Mouse (Mus musculus): ENCODE measurements around the gene Lpar1. TPM values are rescaled to one million over a fixed set of nuclear protein-coding genes. Genes with fewer than 3 reads are reported as not detected.

Gene Lpar1
- polyA plus RNA-seq, 1 experiment, result 34.9 TPM

DNA sequence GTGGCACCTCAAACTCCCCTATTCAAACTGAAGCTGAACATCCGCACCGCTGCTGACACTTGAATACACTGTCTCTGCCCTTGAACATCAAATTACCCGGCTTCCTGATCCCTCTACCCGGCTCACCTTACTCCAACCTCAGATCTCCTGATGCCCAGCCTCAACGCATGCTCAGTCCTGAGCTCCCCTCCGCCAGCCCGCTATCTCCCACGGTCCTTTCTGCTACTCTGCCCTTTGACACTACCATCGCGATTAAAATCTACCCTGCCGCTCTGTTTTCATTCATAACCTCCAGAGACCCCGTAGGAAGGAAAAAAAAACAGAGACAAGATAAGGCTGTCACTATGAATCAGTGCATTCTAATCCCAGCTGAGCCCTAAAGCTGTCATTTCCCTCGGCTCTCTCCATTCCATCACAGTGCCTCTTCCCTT lies 19.5 kb downstream of the Lpar1 start:
- Histone ChIP-seq H3K27ac (ENCODE audit: insufficient read depth, low read length) (no peak overlapping the region), H3K4me1 (ENCODE audit: control insufficient read depth, insufficient read depth, low read length) (no peaks in the 10 kb centered on the region), H3K4me3 (ENCODE audit: insufficient read depth, low read length) (no peak overlapping the region)
- TF ChIP-seq CTCF (IDR thresholded peaks at IDR 0.05; ENCODE audit: extremely low read depth, insufficient read depth, low read length), result no peak
- TF ChIP-seq POLR2A (IDR thresholded peaks at IDR 0.05; ENCODE audit: extremely low read depth, insufficient read depth, low read length), result no peak

DNA sequence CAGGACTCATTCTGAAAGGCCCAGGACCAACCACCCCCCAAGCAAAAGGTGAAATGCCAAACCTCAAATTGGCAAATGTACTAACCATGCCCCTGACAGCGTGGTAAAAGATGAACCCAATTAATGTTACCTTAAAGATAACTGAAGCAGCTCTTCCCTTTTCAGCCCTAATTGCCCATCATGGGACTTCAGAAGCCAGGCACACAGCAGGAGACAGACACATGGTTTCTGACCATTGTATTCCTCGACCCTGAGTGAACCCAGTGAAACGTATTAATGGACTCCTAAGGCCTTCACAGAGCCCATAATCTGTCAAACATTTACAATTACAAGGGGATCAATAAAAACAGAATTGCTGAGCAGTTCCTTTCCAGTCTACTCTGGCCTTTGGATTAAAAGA lies 20.2 kb downstream of the Lpar1 start:
- TF ChIP-seq POLR2A (IDR thresholded peaks at IDR 0.05; ENCODE audit: extremely low read depth, insufficient read depth, low read length) (no peak), CTCF (IDR thresholded peaks at IDR 0.05; ENCODE audit: extremely low read depth, insufficient read depth, low read length) (no peak)
- Histone ChIP-seq H3K4me1 (ENCODE audit: control insufficient read depth, insufficient read depth, low read length) (no peaks in the 10 kb centered on the region), H3K4me3 (ENCODE audit: insufficient read depth, low read length) (no peak overlapping the region), H3K27ac (ENCODE audit: insufficient read depth, low read length) (no peak overlapping the region)

DNA sequence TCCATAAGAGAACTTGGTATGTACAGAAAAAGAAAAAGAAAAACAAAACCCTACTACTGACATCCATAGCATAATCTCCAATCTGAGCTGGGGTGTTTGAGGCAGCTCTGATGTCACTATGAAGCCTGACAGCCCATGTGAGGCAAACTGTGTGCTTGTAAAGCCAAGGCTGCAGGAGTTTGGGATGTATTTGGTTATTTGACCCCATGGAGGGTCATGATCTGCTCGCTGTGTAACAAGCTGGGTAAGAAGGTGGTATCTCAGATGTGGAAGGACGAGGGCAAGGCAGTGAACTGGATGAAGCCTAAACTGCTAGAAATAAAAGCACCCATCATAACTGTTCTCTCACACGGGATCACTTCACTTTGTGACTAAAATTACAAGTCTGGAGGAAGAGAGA lies 21.4 kb downstream of the Lpar1 start:
- no peaks in the 10 kb centered on the region for H3K4me1 ChIP-seq (ENCODE audit: control insufficient read depth, insufficient read depth, low read length)
- H3K27ac ChIP-seq (ENCODE audit: insufficient read depth, low read length), result no peak overlapping the region
- TF ChIP-seq CTCF (IDR thresholded peaks at IDR 0.05; ENCODE audit: extremely low read depth, insufficient read depth, low read length) (no peak), POLR2A (IDR thresholded peaks at IDR 0.05; ENCODE audit: extremely low read depth, insufficient read depth, low read length) (no peak)
- H3K4me3 ChIP-seq (ENCODE audit: insufficient read depth, low read length), result no peak overlapping the region

DNA sequence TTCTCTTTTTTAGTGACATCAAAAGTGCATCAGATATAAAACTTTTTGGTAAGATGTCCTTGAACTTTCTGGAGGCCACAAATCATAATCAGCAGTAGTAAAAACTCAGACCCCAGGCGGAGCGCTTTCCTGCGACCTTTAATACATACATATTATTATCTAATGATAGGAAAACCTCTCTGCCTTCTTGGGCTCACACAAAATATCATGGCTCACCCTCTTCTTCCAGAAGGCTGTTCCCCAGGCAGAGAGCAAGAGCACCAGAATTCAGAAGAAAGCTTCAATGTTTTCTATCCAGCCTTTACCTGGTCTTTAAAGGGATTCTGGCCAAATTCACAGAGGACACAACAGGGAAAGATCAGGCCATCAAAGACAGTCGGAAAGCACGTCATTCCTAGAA lies 23.0 kb downstream of the Lpar1 start:
- Histone ChIP-seq H3K4me3 (ENCODE audit: insufficient read depth, low read length) (no peak overlapping the region), H3K27ac (ENCODE audit: insufficient read depth, low read length) (no peak overlapping the region), H3K4me1 (ENCODE audit: control insufficient read depth, insufficient read depth, low read length) (no peaks in the 10 kb centered on the region)
- TF ChIP-seq POLR2A (IDR thresholded peaks at IDR 0.05; ENCODE audit: extremely low read depth, insufficient read depth, low read length) (no peak), CTCF (IDR thresholded peaks at IDR 0.05; ENCODE audit: extremely low read depth, insufficient read depth, low read length) (no peak)

- H3K4me3 ChIP-seq (ENCODE audit: insufficient read depth, low read length), result no peak overlapping the region
- TF ChIP-seq POLR2A (IDR thresholded peaks at IDR 0.05; ENCODE audit: extremely low read depth, insufficient read depth, low read length), result no peak
- TF ChIP-seq CTCF (IDR thresholded peaks at IDR 0.05; ENCODE audit: extremely low read depth, insufficient read depth, low read length), result no peak
- H3K27ac ChIP-seq (ENCODE audit: insufficient read depth, low read length), result no peak overlapping the region
- no peaks in the 10 kb centered on the region for H3K4me1 ChIP-seq (ENCODE audit: control insufficient read depth, insufficient read depth, low read length)
Observed at GRCm38 (mm10) chr4:58530279-58530678, 23.4 kb downstream of the Lpar1 start.

DNA sequence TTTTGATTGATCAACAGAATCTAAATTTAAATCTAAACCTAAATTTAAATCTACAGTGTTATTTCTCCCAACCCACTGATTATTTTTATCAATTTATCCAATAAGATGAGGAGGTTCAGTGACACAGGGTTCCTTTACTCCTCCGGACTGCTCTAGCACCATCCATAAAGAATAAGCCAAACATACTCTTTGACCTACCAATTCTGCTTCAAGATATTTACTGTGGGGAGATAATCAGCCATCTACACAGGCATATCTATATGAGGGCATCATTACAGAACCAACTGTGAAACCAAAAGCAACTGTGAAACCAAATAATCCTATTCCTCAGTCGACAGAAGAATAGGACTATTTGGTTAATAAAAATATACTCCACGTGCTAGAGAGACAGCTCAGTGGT lies 25.8 kb downstream of the Lpar1 start:
- no peaks in the 10 kb centered on the region for H3K4me1 ChIP-seq (ENCODE audit: control insufficient read depth, insufficient read depth, low read length)
- H3K4me3 ChIP-seq (ENCODE audit: insufficient read depth, low read length), result no peak overlapping the region
- TF ChIP-seq POLR2A (IDR thresholded peaks at IDR 0.05; ENCODE audit: extremely low read depth, insufficient read depth, low read length) (no peak), CTCF (IDR thresholded peaks at IDR 0.05; ENCODE audit: extremely low read depth, insufficient read depth, low read length) (no peak)
- no peak overlapping the region for H3K27ac ChIP-seq (ENCODE audit: insufficient read depth, low read length)

- TF ChIP-seq CTCF (IDR thresholded peaks at IDR 0.05; ENCODE audit: extremely low read depth, insufficient read depth, low read length) (no peak), POLR2A (IDR thresholded peaks at IDR 0.05; ENCODE audit: extremely low read depth, insufficient read depth, low read length) (no peak)
- Histone ChIP-seq H3K27ac (ENCODE audit: insufficient read depth, low read length) (no peak overlapping the region), H3K4me3 (ENCODE audit: insufficient read depth, low read length) (no peak overlapping the region), H3K4me1 (ENCODE audit: control insufficient read depth, insufficient read depth, low read length) (no peaks in the 10 kb centered on the region)
Observed at GRCm38 (mm10) chr4:58521137-58521536, 32.6 kb downstream of the Lpar1 start.

GRCm38 (mm10) chr4:58520531-58520930 lies 33.2 kb downstream of the Lpar1 start:
- H3K4me3 ChIP-seq (ENCODE audit: insufficient read depth, low read length), result no peak overlapping the region
- H3K4me1 ChIP-seq (ENCODE audit: control insufficient read depth, insufficient read depth, low read length), result no peaks in the 10 kb centered on the region
- H3K27ac ChIP-seq (ENCODE audit: insufficient read depth, low read length), result no peak overlapping the region
- TF ChIP-seq CTCF (IDR thresholded peaks at IDR 0.05; ENCODE audit: extremely low read depth, insufficient read depth, low read length), result no peak
- no peak for TF ChIP-seq POLR2A (IDR thresholded peaks at IDR 0.05; ENCODE audit: extremely low read depth, insufficient read depth, low read length)

DNA sequence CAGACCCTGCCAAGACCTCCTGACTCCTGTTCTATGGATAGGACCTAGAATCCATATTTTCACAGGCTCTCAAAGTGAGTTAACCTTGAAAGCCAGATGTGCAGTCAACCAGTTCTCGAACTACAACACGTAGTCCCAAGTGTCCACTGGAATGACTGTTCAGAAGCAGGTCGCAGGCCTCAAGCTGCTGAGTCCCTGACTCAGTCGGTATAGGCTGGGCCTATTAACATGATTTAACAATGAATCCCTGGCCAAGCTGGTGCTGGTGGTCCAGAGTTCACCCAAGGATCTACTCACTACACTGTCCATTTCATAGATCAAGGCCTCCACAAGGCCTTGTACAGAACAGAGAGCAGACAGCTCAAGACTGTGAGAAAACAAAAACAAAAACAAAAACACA lies 33.8 kb downstream of the Lpar1 start:
- no peak overlapping the region for H3K27ac ChIP-seq (ENCODE audit: insufficient read depth, low read length)
- H3K4me3 ChIP-seq (ENCODE audit: insufficient read depth, low read length), result no peak overlapping the region
- TF ChIP-seq POLR2A (IDR thresholded peaks at IDR 0.05; ENCODE audit: extremely low read depth, insufficient read depth, low read length) (no peak), CTCF (IDR thresholded peaks at IDR 0.05; ENCODE audit: extremely low read depth, insufficient read depth, low read length) (no peak)
- H3K4me1 ChIP-seq (ENCODE audit: control insufficient read depth, insufficient read depth, low read length), result no peaks in the 10 kb centered on the region

GRCm38 (mm10) chr4:58518215-58518988 lies 35.3 kb downstream of the Lpar1 start:
- TF ChIP-seq CTCF (IDR thresholded peaks at IDR 0.05; ENCODE audit: extremely low read depth, insufficient read depth, low read length), result no peak
- no peak for TF ChIP-seq POLR2A (IDR thresholded peaks at IDR 0.05; ENCODE audit: extremely low read depth, insufficient read depth, low read length)
- H3K4me3 ChIP-seq (ENCODE audit: insufficient read depth, low read length), result no peak overlapping the region
- no peak overlapping the region for H3K27ac ChIP-seq (ENCODE audit: insufficient read depth, low read length)
- no peaks in the 10 kb centered on the region for H3K4me1 ChIP-seq (ENCODE audit: control insufficient read depth, insufficient read depth, low read length)

Measured in cortical plate, adult 2 months (tissue).